Mouse (Mus musculus) liver, embryonic 14.5 days (tissue): ENCODE measurements around the gene Kng2. TPM values are rescaled to one million over a fixed set of nuclear protein-coding genes. Genes with fewer than 3 reads are reported as not detected.
"Not testable (repeated sequence)": the region's sequence is repeated elsewhere in the genome, so short reads cannot be mapped to it uniquely, and the experiment has no call there.

ENCODE experiments used
- ATAC-seq: fragments of 200-750 bp; cut with Nextera tagmentation; 2 replicates; pipeline ENCODE4 v1.8.0; 2017; ENCODE audit warnings: moderate number of reproducible peaks, mild to moderate bottlenecking, moderate library complexity; ENCODE audit not compliant: insufficient read depth
- DNase-seq, 3 experiments: peaks; one replicate each; pipeline ENCODE4 v3.0.0-alpha.2; 2012 to 2013; ENCODE audit warnings: low read depth in 3 of 3, low spot score in 3 of 3
- H3K27ac ChIP-seq: fragments of 300-500 bp; sonication (generic); 2 replicates; pipeline ENCODE4 v1.5.1; 2014; ENCODE audit warnings: moderate library complexity, mild to moderate bottlenecking, control low read depth, inconsistent platforms
- H3K27me3 ChIP-seq: fragments of 300-500 bp; sonication (generic); 2 replicates; pipeline ENCODE4 v1.6.1; 2014; ENCODE audit warnings: mild to moderate bottlenecking, low read length, moderate library complexity; ENCODE audit not compliant: control insufficient read depth, insufficient read depth
- H3K36me3 ChIP-seq: fragments of 300-500 bp; sonication (generic); replicated peaks from 2 replicates; pipeline ENCODE4 v1.6.1; 2014; ENCODE audit warnings: low read depth; ENCODE audit not compliant: control insufficient read depth, insufficient read depth
- H3K4me1 ChIP-seq, 2 experiments: fragments of 200-500 bp in 1 of 2; fragments of 300-500 bp in 1 of 2; sonication (generic) in 1 of 2; replicated peaks; 2 replicates each; pipeline ENCODE4 v1.6.1; 2012 to 2014; ENCODE audit warnings: antibody characterized with exemption in 1 of 2, inconsistent platforms in 1 of 2, low read length in 1 of 2; ENCODE audit not compliant: control insufficient read depth in 2 of 2, insufficient read depth in 2 of 2
- H3K4me2 ChIP-seq: fragments of 300-500 bp; sonication (generic); 2 replicates; pipeline ENCODE4 v1.6.1; 2014; ENCODE audit warnings: low read depth, mild to moderate bottlenecking, control low read depth, moderate library complexity
- H3K4me3 ChIP-seq, 2 experiments: fragments of 200-500 bp in 1 of 2; fragments of 300-500 bp in 1 of 2; sonication (generic) in 1 of 2; 2 replicates each; pipeline ENCODE4 v1.5.1; 2012 to 2014; ENCODE audit warnings: low read depth in 2 of 2, low read length in 2 of 2, mild to moderate bottlenecking in 2 of 2, control low read depth in 1 of 2, inconsistent platforms in 1 of 2, moderate library complexity in 1 of 2; ENCODE audit not compliant: insufficient read depth in 1 of 2
- H3K9ac ChIP-seq: fragments of 300-500 bp; sonication (generic); replicated peaks from 2 replicates; pipeline ENCODE4 v1.6.1; 2014; ENCODE audit warnings: mild to moderate bottlenecking, control low read depth, moderate library complexity
- H3K9me3 ChIP-seq: fragments of 300-500 bp; sonication (generic); 2 replicates; pipeline ENCODE4 v1.6.1; 2016; ENCODE audit warnings: low read length, mixed read lengths; ENCODE audit not compliant: control insufficient read depth
- CTCF ChIP-seq: IDR thresholded peaks from 2 replicates; pipeline ENCODE4 v1.5.1; 2016; ENCODE audit warnings: antibody characterized with exemption, low read depth, control low read depth
- EP300 ChIP-seq: IDR thresholded peaks from 2 replicates; pipeline ENCODE4 v1.6.1; 2016; ENCODE audit warnings: antibody characterized with exemption, low read depth
- WGBS: fragments of 180-500 bp; shearing (Covaris S2); extraction: QIAGEN DNeasy Blood & Tissue Kit; methylation state at CpG from one replicate; pipeline ENCODE4 v1.1.7; 2014; ENCODE audit not compliant: insufficient replicate concordance; 5-methylcytosine and 5-hydroxymethylcytosine counted together
- polyA plus RNA-seq, 2 experiments: library from polyadenylated mRNA; depleted of rRNA in 1 of 2; stranded (reverse) in 1 of 2; unstranded in 1 of 2; fragments of >200 nt; fragmentation: Nextera tagmentation in 1 of 2; extraction: Ambion mirVana in 1 of 2; gene quantifications; 2 replicates each; pipeline versions ENCODE4 v1.2.1 to v1.2.3; 2012 to 2014

Kng2 gene
- polyA plus RNA-seq, 2 experiments: 13.3 to 27.6 TPM

- H3K4me2 ChIP-seq: no peak overlapping the region
- no peak overlapping the region for H3K4me3 ChIP-seq
- 56% methylated on average over 13 of the region's 13 CpGs for WGBS
- DNase-seq: no peak
- no peaks in the 10 kb centered on the region for H3K27me3 ChIP-seq
- no peaks in the 10 kb centered on the region for H3K36me3 ChIP-seq
- no peaks in the 10 kb centered on the region for H3K4me1 ChIP-seq
- no peak overlapping the region for H3K9ac ChIP-seq
- no peak overlapping the region for H3K27ac ChIP-seq
- no peak for ATAC-seq
- H3K9me3 ChIP-seq: no peaks in the 10 kb centered on the region
- TF ChIP-seq CTCF: no peak
- no peak for TF ChIP-seq EP300
These were observed 73.7 kb downstream of the Kng2 start for GRCm38 (mm10) chr16:22955397-22956084.

- no peak overlapping the region for H3K9ac ChIP-seq
- no peak overlapping the region for H3K27ac ChIP-seq
- H3K4me3 ChIP-seq: no peak overlapping the region
- no peaks in the 10 kb centered on the region for H3K9me3 ChIP-seq
- WGBS: 21% methylated on average over 4 of the region's 4 CpGs
- no peaks in the 10 kb centered on the region for H3K36me3 ChIP-seq
- H3K4me1 ChIP-seq: no peaks in the 10 kb centered on the region
- no peak for ATAC-seq
- TF ChIP-seq CTCF: peak; percentile 40; the same call in 1 of the 2 replicates
- no peak for TF ChIP-seq EP300
- no peaks in the 10 kb centered on the region for H3K27me3 ChIP-seq
- H3K4me2 ChIP-seq: no peak overlapping the region
- DNase-seq: no peak
These were observed 76.2 kb downstream of the Kng2 start for GRCm38 (mm10) chr16:22953069-22953468.

GRCm38 (mm10) chr16:22950840-22951395 lies 78.4 kb downstream of the Kng2 start, which contains the start of gene Hrg:
TSS of gene Hrg (plus strand) at chr16:22951072.
- WGBS: 64% methylated on average over 6 of the region's 6 CpGs
- no peak within 1 kb of the TSS for H3K9ac ChIP-seq
- no peaks in the 10 kb centered on the region for H3K9me3 ChIP-seq

DNA sequence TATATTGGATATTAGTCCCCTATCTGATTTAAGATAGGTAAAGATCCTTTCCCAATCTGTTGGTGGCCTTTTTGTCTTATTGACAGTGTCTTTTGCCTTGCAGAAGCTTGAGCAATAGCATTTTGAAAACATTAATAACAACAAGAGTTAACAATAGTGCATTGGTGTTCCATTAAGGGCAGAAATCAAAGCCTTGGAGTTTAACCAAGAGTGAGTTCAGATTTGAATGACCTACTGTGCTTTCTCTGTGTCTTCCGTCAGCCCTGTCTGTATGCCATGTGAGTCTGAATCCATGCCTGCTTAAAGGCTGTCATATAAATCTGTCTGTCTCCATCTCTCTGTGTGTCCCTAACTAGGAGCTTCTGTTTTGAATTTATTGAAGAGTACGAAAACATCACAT lies 81.9 kb downstream of the Kng2 start:
- ATAC-seq: no peak
- Histone ChIP-seq H3K36me3 (no peaks in the 10 kb centered on the region), H3K9me3 (no peaks in the 10 kb centered on the region), H3K4me1 (no peaks in the 10 kb centered on the region), H3K4me2 (no peak overlapping the region), H3K27me3 (no peaks in the 10 kb centered on the region), H3K4me3 (no peak overlapping the region), H3K9ac (no peak overlapping the region), H3K27ac (no peak overlapping the region)
- TF ChIP-seq CTCF: no peak
- TF ChIP-seq EP300: no peak
- WGBS: 51% methylated on average over 2 of the region's 2 CpGs
- DNase-seq: no peak

More at GRCm38 (mm10) chr16:22950840-22951395, 78.4 kb downstream of the Kng2 start, which contains the start of gene Hrg:
- Histone ChIP-seq H3K27me3 (no peaks in the 10 kb centered on the region), H3K4me1 (no peaks in the 10 kb centered on the region), H3K4me3 (no peak within 1 kb of the TSS), H3K27ac (no peak within 1 kb of the TSS), H3K4me2 (no peak within 1 kb of the TSS), H3K36me3 (no peaks in the 10 kb centered on the region)
- ATAC-seq: no peak
- TF ChIP-seq EP300: no peak
- no peak for TF ChIP-seq CTCF
- DNase-seq: no peak

DNA sequence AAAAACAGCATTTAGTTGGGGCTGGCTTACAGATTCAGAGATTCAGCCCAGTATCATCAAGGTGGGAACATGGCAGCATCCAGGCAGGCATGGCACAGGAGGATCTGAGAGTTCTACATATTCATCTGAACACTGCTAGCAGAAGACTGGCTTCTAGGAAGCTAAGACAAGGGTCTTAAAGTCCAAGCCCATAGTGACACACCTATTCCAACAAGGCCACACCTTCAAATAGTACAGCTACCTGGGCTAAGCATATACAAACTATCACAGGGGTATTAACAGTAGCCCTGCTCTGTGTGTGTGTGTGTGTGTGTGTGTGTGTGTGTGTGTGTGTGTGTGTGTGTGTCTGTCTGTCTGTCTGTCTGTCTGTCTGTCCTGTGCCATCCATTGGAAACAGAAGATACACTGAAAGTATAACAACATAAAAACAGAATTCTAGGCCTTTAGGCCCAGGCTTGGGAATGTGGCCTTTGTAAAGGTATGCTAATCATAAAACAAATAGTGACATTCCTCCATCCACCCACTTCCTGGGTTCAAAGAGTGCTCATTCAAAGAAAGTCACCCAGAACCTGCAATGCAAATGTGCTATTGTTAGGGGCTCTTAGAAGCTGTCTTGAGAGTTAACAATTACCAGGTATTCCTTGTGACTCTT lies 87.3 kb downstream of the Kng2 start:
- not testable (repeated sequence) for H3K36me3 ChIP-seq, DNase-seq, ATAC-seq, H3K9ac ChIP-seq, H3K9me3 ChIP-seq, H3K4me2 ChIP-seq, H3K4me1 ChIP-seq, H3K27ac ChIP-seq, H3K4me3 ChIP-seq, H3K27me3 ChIP-seq
